Mouse (Mus musculus) intestine, embryonic 16.5 days (tissue): Measurements from ENCODE around the gene Cwh43. TPM values are rescaled to one million over a fixed set of nuclear protein-coding genes. Genes with fewer than 3 reads are reported as not detected.
A peak's percentile ranks its signal among the peaks of the same experiment; 100 is the strongest.

Source experiments
- ATAC-seq: fragments of 200-750 bp; cut with Nextera tagmentation; 2 replicates; pipeline ENCODE4 v1.8.0; 2017; ENCODE audit warnings: moderate TSS enrichment, moderate library complexity
- H3K27ac ChIP-seq: fragments of 300-500 bp; sonication (generic); 2 replicates; pipeline ENCODE4 v1.5.1; 2014; ENCODE audit warnings: mild to moderate bottlenecking, low read length
- H3K27me3 ChIP-seq: fragments of 300-500 bp; sonication (generic); replicated peaks from 2 replicates; pipeline ENCODE4 v1.6.1; 2014; ENCODE audit warnings: low read length, control low read depth, mixed read lengths; ENCODE audit not compliant: control insufficient read depth, insufficient read depth
- H3K36me3 ChIP-seq: fragments of 300-500 bp; sonication (generic); 2 replicates; pipeline ENCODE4 v1.6.1; 2014; ENCODE audit warnings: low read length, control low read depth; ENCODE audit not compliant: control insufficient read depth, insufficient read depth
- H3K4me1 ChIP-seq: fragments of 300-500 bp; sonication (generic); 2 replicates; pipeline ENCODE4 v1.6.1; 2014; ENCODE audit warnings: low read length, control low read depth, mixed read lengths; ENCODE audit not compliant: control insufficient read depth, insufficient read depth
- H3K4me2 ChIP-seq: fragments of 300-500 bp; sonication (generic); 2 replicates; pipeline ENCODE4 v1.6.1; 2014; ENCODE audit warnings: low read depth, low read length, control low read depth
- H3K4me3 ChIP-seq: fragments of 300-500 bp; sonication (generic); 2 replicates; pipeline ENCODE4 v1.5.1; 2014; ENCODE audit warnings: mild to moderate bottlenecking, low read length
- H3K9ac ChIP-seq: fragments of 300-500 bp; sonication (generic); 2 replicates; pipeline ENCODE4 v1.6.1; 2014; ENCODE audit warnings: low read depth, low read length
- H3K9me3 ChIP-seq: fragments of 300-500 bp; sonication (generic); 2 replicates; pipeline ENCODE4 v1.6.1; 2016; ENCODE audit warnings: low read length, control low read depth; ENCODE audit not compliant: control insufficient read depth
- WGBS: fragments of 180-500 bp; shearing (Covaris S2); extraction: QIAGEN DNeasy Blood & Tissue Kit; methylation state at CpG from one replicate; pipeline ENCODE4 v1.1.7; 2014; 5-methylcytosine and 5-hydroxymethylcytosine counted together
- polyA plus RNA-seq: library from polyadenylated mRNA; unstranded; fragments of >200 nt; fragmentation: Nextera tagmentation; extraction: Ambion mirVana; gene quantifications from 2 replicates; pipeline ENCODE4 v1.2.1, GENCODE M21; 2015

Gene Cwh43
- polyA plus RNA-seq, 1 experiment from 2014 or later = 0.13 TPM

- Histone ChIP-seq H3K9me3 (no peaks in the 10 kb centered on the region), H3K4me1 (peaks cover 8% of the 10 kb centered on the region), H3K27ac (no peak overlapping the region), H3K9ac (no peak overlapping the region), H3K36me3 (no peaks in the 10 kb centered on the region), H3K4me3 (no peak overlapping the region), H3K4me2 (no peak overlapping the region), H3K27me3 (peaks cover 19% of the 10 kb centered on the region; the same call in 1 of the 2 replicates)
- no peak for ATAC-seq
- 77% methylated on average over 5 of the region's 5 CpGs for WGBS
These were observed 4.1 kb downstream of the Cwh43 start for GRCm38 (mm10) chr5:73409970-73410369.

DNA sequence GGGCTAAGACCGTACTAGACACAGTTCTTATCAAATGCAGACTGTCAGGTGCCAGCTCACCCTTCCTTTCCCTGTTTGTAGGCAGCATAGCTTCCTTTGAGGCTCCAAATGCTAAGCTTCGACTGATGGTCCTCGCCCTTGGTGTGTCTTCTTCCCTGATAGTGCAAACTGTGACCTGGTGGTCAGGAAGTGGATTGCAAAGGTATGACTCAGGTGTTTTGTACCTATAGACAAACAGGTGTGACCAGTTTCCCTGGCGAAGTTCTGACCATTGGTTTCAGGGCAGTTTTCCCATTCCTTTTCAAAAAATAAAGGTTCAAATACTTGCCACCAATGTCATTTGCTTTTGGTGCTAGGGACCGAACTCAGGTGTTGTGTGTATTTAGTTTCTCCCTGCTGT lies 5.9 kb downstream of the Cwh43 start:
- peaks cover 6% of the 10 kb centered on the region; the same call in 1 of the 2 replicates for H3K27me3 ChIP-seq
- no peak overlapping the region for H3K27ac ChIP-seq
- H3K4me3 ChIP-seq = no peak overlapping the region
- H3K9me3 ChIP-seq = no peaks in the 10 kb centered on the region
- no peak overlapping the region for H3K4me2 ChIP-seq
- no peak for ATAC-seq
- 77% methylated on average over 5 of the region's 5 CpGs for WGBS
- no peak overlapping the region for H3K9ac ChIP-seq
- no peaks in the 10 kb centered on the region for H3K4me1 ChIP-seq
- H3K36me3 ChIP-seq = no peaks in the 10 kb centered on the region

GRCm38 (mm10) chr5:73414172-73414571 lies 8.3 kb downstream of the Cwh43 start:
- no peak for ATAC-seq
- no peaks in the 10 kb centered on the region for H3K9me3 ChIP-seq
- H3K27me3 ChIP-seq = no peaks in the 10 kb centered on the region
- WGBS = 82% methylated on average over 10 of the region's 10 CpGs
- no peak overlapping the region for H3K4me3 ChIP-seq
- H3K4me1 ChIP-seq = no peaks in the 10 kb centered on the region
- no peaks in the 10 kb centered on the region for H3K36me3 ChIP-seq
- H3K4me2 ChIP-seq = no peak overlapping the region
- H3K9ac ChIP-seq = no peak overlapping the region
- no peak overlapping the region for H3K27ac ChIP-seq

DNA sequence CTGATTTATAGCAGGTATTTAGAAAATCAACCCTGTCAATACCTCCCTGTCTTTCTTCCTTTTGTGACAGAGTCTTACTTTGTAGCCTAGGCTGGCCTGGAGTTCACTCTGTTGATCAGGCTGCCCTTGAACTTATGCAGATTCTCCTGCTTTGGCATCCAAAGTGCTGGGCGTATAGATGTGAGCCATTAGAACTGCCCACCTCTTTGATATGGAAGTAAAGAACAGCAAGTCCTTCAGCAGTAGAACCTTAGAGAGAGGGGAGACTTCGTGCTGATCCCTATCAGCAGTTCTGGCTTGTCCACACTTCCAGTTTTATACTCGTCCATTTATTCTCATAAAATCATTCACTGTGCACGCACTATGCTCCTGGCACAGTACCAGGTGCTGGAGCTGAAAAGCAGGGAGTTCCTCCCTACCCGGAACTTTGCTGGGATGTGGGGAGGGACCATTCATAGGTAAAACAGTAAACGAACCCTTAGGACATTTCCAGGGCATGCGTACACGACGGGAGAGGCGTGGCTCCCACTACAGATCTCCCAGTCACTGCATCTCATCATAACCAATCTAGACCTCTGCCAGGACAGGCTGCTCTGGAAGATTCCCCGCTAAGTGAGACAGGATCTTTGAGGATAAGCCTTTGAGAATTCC lies 13.3 kb downstream of the Cwh43 start:
- Histone ChIP-seq H3K4me1 (no peaks in the 10 kb centered on the region), H3K27ac (no peak overlapping the region), H3K36me3 (no peaks in the 10 kb centered on the region), H3K9me3 (no peaks in the 10 kb centered on the region), H3K4me2 (no peak overlapping the region), H3K4me3 (no peak overlapping the region), H3K9ac (no peak overlapping the region), H3K27me3 (no peaks in the 10 kb centered on the region)
- peak; percentile 46; the same call in 1 of the 2 replicates for ATAC-seq
- 42% methylated on average over 11 of the region's 11 CpGs for WGBS

- Histone ChIP-seq H3K36me3 (no peaks in the 10 kb centered on the region), H3K27ac (no peak overlapping the region), H3K4me3 (no peak overlapping the region), H3K4me2 (no peak overlapping the region), H3K4me1 (no peaks in the 10 kb centered on the region), H3K27me3 (no peaks in the 10 kb centered on the region), H3K9ac (no peak overlapping the region), H3K9me3 (no peaks in the 10 kb centered on the region)
- ATAC-seq = no peak
- WGBS = 62% methylated on average over 6 of the region's 6 CpGs
These were observed 20.9 kb downstream of the Cwh43 start for GRCm38 (mm10) chr5:73426824-73427223.

- peak; percentile 67 for ATAC-seq
- H3K27me3 ChIP-seq = no peaks in the 10 kb centered on the region
- H3K9me3 ChIP-seq = no peaks in the 10 kb centered on the region
- WGBS = 18% methylated on average over 14 of the region's 14 CpGs
- no peak overlapping the region for H3K4me3 ChIP-seq
- H3K4me1 ChIP-seq = no peaks in the 10 kb centered on the region
- H3K4me2 ChIP-seq = no peak overlapping the region
- no peak overlapping the region for H3K9ac ChIP-seq
- no peaks in the 10 kb centered on the region for H3K36me3 ChIP-seq
- H3K27ac ChIP-seq = no peak overlapping the region
These were observed 25.7 kb downstream of the Cwh43 start for GRCm38 (mm10) chr5:73431581-73431980.

DNA sequence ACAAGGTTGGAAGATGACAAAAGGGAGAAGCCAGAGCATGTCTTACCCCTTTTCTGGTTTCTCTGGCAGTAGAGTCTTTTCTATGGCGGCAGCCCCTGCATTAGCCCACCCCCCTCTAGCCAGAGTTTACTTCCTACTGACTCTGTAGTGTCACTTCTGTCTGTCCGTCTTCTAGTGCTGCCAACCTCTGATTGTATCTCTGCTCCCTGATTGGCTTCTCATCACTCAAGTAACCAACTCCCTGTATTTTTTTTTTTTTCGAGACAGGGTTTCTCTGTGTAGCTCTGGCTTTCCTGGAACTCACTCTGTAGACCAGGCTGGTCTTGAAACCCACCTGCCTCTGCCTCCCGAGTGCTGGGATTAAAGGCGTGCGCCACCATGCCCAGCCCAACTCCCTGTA lies 26.9 kb downstream of the Cwh43 start:
- WGBS = 83% methylated on average over 6 of the region's 6 CpGs

GRCm38 (mm10) chr5:73434764-73435163 lies 28.9 kb downstream of the Cwh43 start:
- WGBS = 74% methylated on average over 7 of the region's 7 CpGs
- H3K4me3 ChIP-seq = no peak overlapping the region
- H3K36me3 ChIP-seq = no peaks in the 10 kb centered on the region
- no peak overlapping the region for H3K9ac ChIP-seq
- no peak overlapping the region for H3K4me2 ChIP-seq
- H3K27me3 ChIP-seq = no peaks in the 10 kb centered on the region
- H3K27ac ChIP-seq = no peak overlapping the region
- H3K9me3 ChIP-seq = no peaks in the 10 kb centered on the region
- H3K4me1 ChIP-seq = no peaks in the 10 kb centered on the region
- no peak for ATAC-seq

More for the DNA sequence above, 26.9 kb downstream of the Cwh43 start:
- H3K4me1 ChIP-seq = no peaks in the 10 kb centered on the region
- H3K9ac ChIP-seq = no peak overlapping the region
- no peaks in the 10 kb centered on the region for H3K36me3 ChIP-seq
- H3K27me3 ChIP-seq = no peaks in the 10 kb centered on the region
- no peak for ATAC-seq
- no peaks in the 10 kb centered on the region for H3K9me3 ChIP-seq
- no peak overlapping the region for H3K4me2 ChIP-seq
- no peak overlapping the region for H3K4me3 ChIP-seq
- no peak overlapping the region for H3K27ac ChIP-seq

- Histone ChIP-seq H3K4me2 (no peak overlapping the region), H3K9me3 (no peaks in the 10 kb centered on the region)
- WGBS = 80% methylated on average over 9 of the region's 9 CpGs
These were observed 36.3 kb downstream of the Cwh43 start for GRCm38 (mm10) chr5:73442176-73442575.

DNA sequence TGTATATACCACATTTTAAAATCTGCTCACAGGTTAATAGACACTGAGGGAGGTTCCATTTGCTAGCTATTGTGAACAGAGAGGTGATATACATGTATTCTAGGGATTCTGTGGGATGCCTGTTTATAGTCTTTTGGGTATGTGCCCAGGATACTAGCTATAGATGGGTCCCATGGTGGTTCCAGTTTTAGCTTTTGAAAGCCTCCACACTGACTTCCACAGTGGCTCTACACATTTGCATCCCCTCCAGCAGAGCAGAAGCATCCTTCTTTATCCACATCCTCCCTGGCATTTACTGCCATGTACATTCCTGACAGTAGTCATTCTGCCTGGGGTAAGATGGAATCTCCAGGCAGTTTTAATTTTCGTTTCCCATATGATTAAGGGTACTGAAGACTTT lies 44.4 kb downstream of the Cwh43 start:
- Histone ChIP-seq H3K9me3 (no peaks in the 10 kb centered on the region), H3K4me3 (no peak overlapping the region), H3K27ac (no peak overlapping the region), H3K9ac (no peak overlapping the region), H3K27me3 (no peaks in the 10 kb centered on the region), H3K4me2 (no peak overlapping the region), H3K36me3 (no peaks in the 10 kb centered on the region), H3K4me1 (no peaks in the 10 kb centered on the region)
- WGBS = 80% methylated on average over 1 of the region's 1 CpGs
- no peak for ATAC-seq

More at GRCm38 (mm10) chr5:73442176-73442575, 36.3 kb downstream of the Cwh43 start:
- Histone ChIP-seq H3K4me1 (no peaks in the 10 kb centered on the region), H3K9ac (no peak overlapping the region), H3K27me3 (no peaks in the 10 kb centered on the region), H3K36me3 (no peaks in the 10 kb centered on the region), H3K27ac (no peak overlapping the region), H3K4me3 (no peak overlapping the region)
- ATAC-seq = no peak
